Mouse (Mus musculus): ENCODE measurements around the gene Kpna3.

DNA sequence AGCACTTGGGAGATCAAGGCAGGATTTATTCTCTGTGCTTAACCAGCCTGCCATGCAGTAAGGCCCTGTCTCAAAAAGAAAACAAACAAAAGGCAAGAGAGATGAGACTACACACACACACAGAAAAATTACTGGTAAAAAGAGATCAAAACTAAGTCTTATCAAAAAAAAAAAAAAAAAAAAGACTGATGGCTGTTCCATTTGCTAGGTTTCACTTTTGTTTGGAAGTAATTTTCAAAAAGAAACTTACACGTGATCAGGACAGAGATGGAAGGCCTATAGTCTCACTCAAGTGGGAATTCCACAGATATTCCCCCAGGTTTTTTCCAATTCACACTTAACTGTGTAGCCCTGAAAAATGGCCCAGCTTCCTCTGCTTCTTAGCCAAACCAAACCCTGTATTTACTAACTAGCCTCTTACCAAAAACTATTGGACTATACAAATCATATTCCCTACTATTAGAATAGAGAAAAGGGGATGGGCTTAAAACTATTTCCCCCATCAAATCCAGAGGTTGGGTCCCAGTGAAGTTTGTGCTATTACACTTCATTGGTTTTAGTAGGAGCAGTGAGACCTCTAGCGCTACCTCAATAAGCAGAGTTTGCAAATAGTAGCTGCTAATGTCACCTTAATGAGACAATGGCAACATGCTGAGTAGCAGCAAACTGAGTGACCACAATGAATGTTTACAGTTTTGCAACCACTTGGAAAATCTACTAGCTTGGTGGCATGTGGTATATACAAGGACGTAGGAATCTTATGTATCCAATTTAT, 1.3 kb downstream of the Kpna3 start:
- TF ChIP-seq CTCF (IDR thresholded peaks at IDR 0.05; ENCODE audit: borderline replicate concordance, extremely low read depth, insufficient read depth, insufficient read length) (no peak), POLR2A (IDR thresholded peaks at IDR 0.05; ENCODE audit: borderline replicate concordance, extremely low read depth, insufficient read depth, insufficient read length, poor library complexity, severe bottlenecking) (no peak)

Measured in brain, embryonic 14.5 days (tissue).